Mouse (Mus musculus): Measurements from ENCODE around the gene Poldip3. TPM values are rescaled to one million over a fixed set of nuclear protein-coding genes. Genes with fewer than 3 reads are reported as not detected.
A peak's percentile ranks its signal among the peaks of the same experiment; 100 is the strongest.

Poldip3 gene
- polyA plus RNA-seq, 1 experiment from 2014 or later, result 161 TPM

DNA sequence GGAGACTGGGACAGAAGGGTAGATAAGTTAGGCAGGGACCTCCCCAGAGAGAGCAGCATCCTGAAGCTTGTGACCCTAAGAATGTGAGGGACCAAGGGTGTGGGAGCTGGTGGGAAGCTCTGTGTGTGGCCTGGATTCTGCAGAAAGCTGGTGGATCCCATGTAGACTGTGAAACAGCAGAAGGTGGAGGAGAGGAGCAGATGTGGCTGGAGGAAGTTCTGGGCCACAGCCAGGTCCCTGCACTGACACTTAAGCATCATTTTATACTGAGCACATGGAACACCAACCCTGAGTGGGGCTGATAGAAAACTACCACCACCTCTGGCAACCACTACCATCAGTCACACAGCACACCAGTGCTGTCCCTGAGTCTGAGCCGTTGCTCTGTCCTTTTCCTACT is 46.1 kb downstream of the Poldip3 start:
- Histone ChIP-seq H3K36me3 (replicated peaks; ENCODE audit: control insufficient read depth, insufficient read depth, low read depth, low read length) (no peaks in the 10 kb centered on the region), H3K4me1 (ENCODE audit: control insufficient read depth, insufficient read depth, low read length) (no peaks in the 10 kb centered on the region), H3K9me3 (replicated peaks; ENCODE audit: control insufficient read depth, low read length) (no peaks in the 10 kb centered on the region), H3K27ac (replicated peaks; ENCODE audit: low read depth, low read length) (no peak overlapping the region), H3K4me3 (ENCODE audit: low read depth, low read length) (no peak overlapping the region), H3K9ac (replicated peaks; ENCODE audit: low read length) (no peak overlapping the region), H3K27me3 (ENCODE audit: control insufficient read depth, insufficient read depth, low read length) (no peaks in the 10 kb centered on the region), H3K4me2 (ENCODE audit: low read depth, low read length) (no peak overlapping the region)
- DNase-seq (ENCODE audit: low spot score), result no peak
- WGBS, result 52% methylated on average over 1 of the region's 1 CpGs
- ATAC-seq (replicated peaks; ENCODE audit: insufficient number of reproducible peaks, low FRiP score, low TSS enrichment, low read depth), result no peak

DNA sequence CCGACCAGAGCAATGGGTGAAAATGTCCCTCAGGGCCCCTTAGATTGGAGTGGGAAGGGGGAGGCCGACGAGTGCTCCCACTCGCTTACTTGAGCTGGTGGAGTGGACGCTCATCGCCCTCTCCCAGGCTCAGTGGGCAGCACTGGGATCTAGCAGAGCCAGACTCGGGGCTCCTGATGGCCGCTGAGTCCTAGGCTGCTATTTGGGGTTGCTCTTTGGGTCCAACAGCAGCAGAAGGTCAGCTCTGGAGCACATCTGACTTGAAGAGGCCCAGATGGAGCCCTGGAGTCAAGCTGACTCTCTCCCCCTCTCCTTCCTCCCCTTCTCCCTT is 48.9 kb downstream of the Poldip3 start:
- Histone ChIP-seq H3K27me3 (ENCODE audit: control insufficient read depth, insufficient read depth, low read length) (no peaks in the 10 kb centered on the region), H3K9ac (replicated peaks; ENCODE audit: low read length) (peak overlapping the region; percentile 77), H3K4me1 (ENCODE audit: control insufficient read depth, insufficient read depth, low read length) (no peaks in the 10 kb centered on the region), H3K36me3 (replicated peaks; ENCODE audit: control insufficient read depth, insufficient read depth, low read depth, low read length) (no peaks in the 10 kb centered on the region), H3K4me3 (ENCODE audit: low read depth, low read length) (peak overlapping the region; percentile 45), H3K27ac (replicated peaks; ENCODE audit: low read depth, low read length) (no peak overlapping the region), H3K9me3 (replicated peaks; ENCODE audit: control insufficient read depth, low read length) (no peaks in the 10 kb centered on the region), H3K4me2 (ENCODE audit: low read depth, low read length) (peak overlapping the region; percentile 77)
- 4% methylated on average over 8 of the region's 8 CpGs for WGBS
- ATAC-seq (replicated peaks; ENCODE audit: insufficient number of reproducible peaks, low FRiP score, low TSS enrichment, low read depth), result no peak; the same call in 1 of the 2 replicates
- DNase-seq (ENCODE audit: low spot score), result no peak

DNA sequence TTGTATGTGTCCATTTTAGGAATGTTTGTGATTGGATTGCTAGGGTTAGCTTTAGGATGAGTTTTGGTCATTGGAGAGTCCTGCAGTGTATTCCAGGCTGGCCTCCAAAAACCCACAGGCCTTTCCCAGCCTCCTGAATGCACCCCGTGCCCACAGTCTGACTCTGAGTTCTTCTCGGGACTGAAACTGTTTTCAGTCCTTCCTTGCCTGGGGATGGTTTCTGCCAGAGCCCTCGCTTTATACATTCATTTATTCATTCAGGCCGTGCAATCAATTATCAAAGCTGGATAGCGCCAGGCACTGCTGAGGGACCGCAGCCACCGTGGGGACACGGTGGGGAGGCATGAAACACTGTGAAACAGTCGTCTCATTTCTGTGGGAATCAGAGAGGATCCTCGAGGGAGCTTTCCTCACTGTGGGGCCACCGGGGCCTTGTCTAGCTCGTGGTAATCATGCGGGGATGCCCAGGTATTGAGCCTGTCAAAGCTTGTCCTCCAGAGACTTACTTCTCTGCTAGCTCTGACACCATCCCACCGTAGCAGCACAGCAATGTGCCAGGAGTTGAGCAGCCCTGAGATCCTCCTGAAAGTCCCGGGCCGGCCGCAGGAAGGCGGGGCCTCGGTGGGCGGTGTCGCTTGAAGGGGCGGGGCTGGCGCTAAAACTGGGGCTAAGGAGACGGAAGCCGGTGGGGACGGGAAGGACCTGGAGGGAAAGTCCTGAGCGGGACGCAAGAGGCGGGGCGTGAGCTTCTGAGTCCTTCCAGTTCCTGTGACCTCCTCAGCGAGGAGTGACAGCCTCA is 49.5 kb downstream of the Poldip3 start:
- Histone ChIP-seq H3K9me3 (replicated peaks; ENCODE audit: control insufficient read depth, low read length) (no peaks in the 10 kb centered on the region), H3K36me3 (replicated peaks; ENCODE audit: control insufficient read depth, insufficient read depth, low read depth, low read length) (no peaks in the 10 kb centered on the region), H3K4me3 (ENCODE audit: low read depth, low read length) (peak overlapping the region; percentile 45), H3K9ac (replicated peaks; ENCODE audit: low read length) (peak overlapping the region; percentile 77), H3K4me1 (ENCODE audit: control insufficient read depth, insufficient read depth, low read length) (no peaks in the 10 kb centered on the region), H3K27ac (replicated peaks; ENCODE audit: low read depth, low read length) (no peak overlapping the region), H3K4me2 (ENCODE audit: low read depth, low read length) (peak overlapping the region; percentile 77), H3K27me3 (ENCODE audit: control insufficient read depth, insufficient read depth, low read length) (no peaks in the 10 kb centered on the region)
- DNase-seq (ENCODE audit: low spot score), result peak; percentile 93
- 2% methylated on average over 31 of the region's 31 CpGs for WGBS
- peak; percentile 89 for ATAC-seq (replicated peaks; ENCODE audit: insufficient number of reproducible peaks, low FRiP score, low TSS enrichment, low read depth)

DNA sequence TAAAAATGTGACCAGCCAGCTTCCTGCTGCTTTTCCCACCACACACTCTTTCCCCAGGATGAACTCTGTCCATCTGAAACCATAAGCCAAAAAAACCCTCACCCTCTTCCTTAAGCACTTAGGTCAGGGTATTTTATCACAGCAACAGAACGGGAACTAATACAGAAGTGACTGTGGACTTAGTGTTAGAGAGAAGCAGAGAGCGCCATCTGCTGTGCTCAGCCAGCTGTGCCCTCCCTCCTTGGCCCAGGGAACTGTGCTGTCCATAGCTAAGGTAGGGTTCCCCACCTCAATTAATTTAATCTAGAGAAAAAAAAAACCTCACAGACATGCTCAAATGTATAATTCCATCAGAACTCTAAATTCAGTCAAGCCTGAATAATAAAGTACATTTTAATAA is 53.2 kb downstream of the Poldip3 start:
- no peak for ATAC-seq (replicated peaks; ENCODE audit: insufficient number of reproducible peaks, low FRiP score, low TSS enrichment, low read depth)
- Histone ChIP-seq H3K36me3 (replicated peaks; ENCODE audit: control insufficient read depth, insufficient read depth, low read depth, low read length) (no peaks in the 10 kb centered on the region), H3K4me2 (ENCODE audit: low read depth, low read length) (no peak overlapping the region), H3K9ac (replicated peaks; ENCODE audit: low read length) (no peak overlapping the region), H3K27me3 (ENCODE audit: control insufficient read depth, insufficient read depth, low read length) (no peaks in the 10 kb centered on the region), H3K4me3 (ENCODE audit: low read depth, low read length) (no peak overlapping the region), H3K9me3 (replicated peaks; ENCODE audit: control insufficient read depth, low read length) (no peaks in the 10 kb centered on the region), H3K4me1 (ENCODE audit: control insufficient read depth, insufficient read depth, low read length) (no peaks in the 10 kb centered on the region), H3K27ac (replicated peaks; ENCODE audit: low read depth, low read length) (no peak overlapping the region)
- WGBS, result 47% methylated on average over 2 of the region's 2 CpGs
- DNase-seq (ENCODE audit: low spot score), result peak; percentile 37

DNA sequence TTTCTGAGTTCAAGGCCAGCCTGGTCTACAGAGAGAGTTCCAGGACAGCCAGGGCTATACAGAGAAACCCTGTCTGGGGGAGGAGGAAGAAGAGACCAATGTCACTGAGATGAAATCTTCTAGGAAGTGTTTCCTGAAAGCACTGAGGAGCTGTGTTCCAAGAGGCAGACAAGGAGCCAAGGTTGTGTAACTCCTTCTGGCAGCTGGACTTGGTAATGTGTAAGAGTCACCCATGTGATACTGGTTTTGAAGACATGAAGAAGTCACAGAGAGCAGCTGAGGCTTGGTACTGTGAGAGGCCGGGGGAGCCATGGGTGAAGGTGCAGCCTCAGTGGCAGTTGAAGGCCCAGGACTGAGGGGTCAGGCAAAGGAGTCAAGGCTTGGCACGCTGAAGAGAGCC is 55.5 kb downstream of the Poldip3 start:
- Histone ChIP-seq H3K27ac (replicated peaks; ENCODE audit: low read depth, low read length) (no peak overlapping the region), H3K4me1 (ENCODE audit: control insufficient read depth, insufficient read depth, low read length) (peaks cover 6% of the 10 kb centered on the region; the same call in 1 of the 2 replicates), H3K9ac (replicated peaks; ENCODE audit: low read length) (no peak overlapping the region), H3K36me3 (replicated peaks; ENCODE audit: control insufficient read depth, insufficient read depth, low read depth, low read length) (no peaks in the 10 kb centered on the region), H3K27me3 (ENCODE audit: control insufficient read depth, insufficient read depth, low read length) (peaks cover 5% of the 10 kb centered on the region), H3K4me3 (ENCODE audit: low read depth, low read length) (no peak overlapping the region), H3K4me2 (ENCODE audit: low read depth, low read length) (no peak overlapping the region), H3K9me3 (replicated peaks; ENCODE audit: control insufficient read depth, low read length) (no peaks in the 10 kb centered on the region)
- no peak for DNase-seq (ENCODE audit: low spot score)
- WGBS, result 84% methylated on average over 2 of the region's 2 CpGs
- ATAC-seq (replicated peaks; ENCODE audit: insufficient number of reproducible peaks, low FRiP score, low TSS enrichment, low read depth), result no peak

DNA sequence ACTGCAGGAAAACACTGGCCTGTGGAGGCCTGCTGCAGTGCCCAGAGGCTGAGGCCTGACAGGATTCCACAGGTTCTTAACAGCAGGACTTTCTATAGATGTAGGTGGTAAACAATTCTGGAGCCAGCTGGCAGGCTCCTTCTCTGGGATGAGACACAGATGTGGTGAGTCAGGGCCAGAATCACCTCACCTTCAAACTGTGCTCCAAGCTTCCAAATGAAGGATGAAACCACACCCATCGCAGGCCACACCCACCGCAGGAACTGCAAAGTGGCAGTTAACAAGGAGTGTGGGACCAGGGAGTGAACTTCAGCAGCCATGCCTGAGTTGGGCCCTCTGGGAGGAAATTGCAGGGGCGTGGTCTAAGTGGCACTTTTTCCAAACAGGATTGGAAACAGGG is 58.3 kb downstream of the Poldip3 start:
- H3K9me3 ChIP-seq (replicated peaks; ENCODE audit: control insufficient read depth, low read length), result no peaks in the 10 kb centered on the region
- no peak overlapping the region for H3K27ac ChIP-seq (replicated peaks; ENCODE audit: low read depth, low read length)
- peaks cover 6% of the 10 kb centered on the region; the same call in 1 of the 2 replicates for H3K4me1 ChIP-seq (ENCODE audit: control insufficient read depth, insufficient read depth, low read length)
- H3K27me3 ChIP-seq (ENCODE audit: control insufficient read depth, insufficient read depth, low read length), result peaks cover 7% of the 10 kb centered on the region
- WGBS, result 42% methylated on average over 3 of the region's 3 CpGs
- no peak for ATAC-seq (replicated peaks; ENCODE audit: insufficient number of reproducible peaks, low FRiP score, low TSS enrichment, low read depth)
- no peak for DNase-seq (ENCODE audit: low spot score)
- H3K4me2 ChIP-seq (ENCODE audit: low read depth, low read length), result no peak overlapping the region
- no peak overlapping the region for H3K9ac ChIP-seq (replicated peaks; ENCODE audit: low read length)
- H3K4me3 ChIP-seq (ENCODE audit: low read depth, low read length), result no peak overlapping the region
- no peaks in the 10 kb centered on the region for H3K36me3 ChIP-seq (replicated peaks; ENCODE audit: control insufficient read depth, insufficient read depth, low read depth, low read length)

DNA sequence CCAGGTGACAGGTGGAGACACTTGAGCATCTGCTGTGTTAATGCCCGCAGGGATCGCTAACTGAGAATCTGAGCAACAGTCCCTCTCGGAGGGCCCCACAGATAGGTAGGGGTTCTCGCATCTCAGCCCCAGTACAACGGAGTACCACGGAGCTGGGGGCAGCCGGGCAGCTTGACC is 59.9 kb downstream of the Poldip3 start, which contains the start of gene Serhl:
Gene Serhl (plus strand): TSS at position 78 of the 177 bp plus-strand sequence.
- WGBS, result 9% methylated on average over 7 of the region's 7 CpGs
- Histone ChIP-seq H3K4me3 (ENCODE audit: low read depth, low read length) (no peak within 1 kb of the TSS), H3K27ac (replicated peaks; ENCODE audit: low read depth, low read length) (no peak within 1 kb of the TSS), H3K36me3 (replicated peaks; ENCODE audit: control insufficient read depth, insufficient read depth, low read depth, low read length) (no peaks in the 10 kb centered on the region), H3K9me3 (replicated peaks; ENCODE audit: control insufficient read depth, low read length) (no peaks in the 10 kb centered on the region), H3K4me1 (ENCODE audit: control insufficient read depth, insufficient read depth, low read length) (peaks cover 6% of the 10 kb centered on the region; the same call in 1 of the 2 replicates), H3K9ac (replicated peaks; ENCODE audit: low read length) (no peak within 1 kb of the TSS), H3K4me2 (ENCODE audit: low read depth, low read length) (peak within 1 kb of the TSS; percentile 23), H3K27me3 (ENCODE audit: control insufficient read depth, insufficient read depth, low read length) (peaks cover 7% of the 10 kb centered on the region)
- ATAC-seq (replicated peaks; ENCODE audit: insufficient number of reproducible peaks, low FRiP score, low TSS enrichment, low read depth) (no peak), DNase-seq (ENCODE audit: low spot score) (no peak)

DNA sequence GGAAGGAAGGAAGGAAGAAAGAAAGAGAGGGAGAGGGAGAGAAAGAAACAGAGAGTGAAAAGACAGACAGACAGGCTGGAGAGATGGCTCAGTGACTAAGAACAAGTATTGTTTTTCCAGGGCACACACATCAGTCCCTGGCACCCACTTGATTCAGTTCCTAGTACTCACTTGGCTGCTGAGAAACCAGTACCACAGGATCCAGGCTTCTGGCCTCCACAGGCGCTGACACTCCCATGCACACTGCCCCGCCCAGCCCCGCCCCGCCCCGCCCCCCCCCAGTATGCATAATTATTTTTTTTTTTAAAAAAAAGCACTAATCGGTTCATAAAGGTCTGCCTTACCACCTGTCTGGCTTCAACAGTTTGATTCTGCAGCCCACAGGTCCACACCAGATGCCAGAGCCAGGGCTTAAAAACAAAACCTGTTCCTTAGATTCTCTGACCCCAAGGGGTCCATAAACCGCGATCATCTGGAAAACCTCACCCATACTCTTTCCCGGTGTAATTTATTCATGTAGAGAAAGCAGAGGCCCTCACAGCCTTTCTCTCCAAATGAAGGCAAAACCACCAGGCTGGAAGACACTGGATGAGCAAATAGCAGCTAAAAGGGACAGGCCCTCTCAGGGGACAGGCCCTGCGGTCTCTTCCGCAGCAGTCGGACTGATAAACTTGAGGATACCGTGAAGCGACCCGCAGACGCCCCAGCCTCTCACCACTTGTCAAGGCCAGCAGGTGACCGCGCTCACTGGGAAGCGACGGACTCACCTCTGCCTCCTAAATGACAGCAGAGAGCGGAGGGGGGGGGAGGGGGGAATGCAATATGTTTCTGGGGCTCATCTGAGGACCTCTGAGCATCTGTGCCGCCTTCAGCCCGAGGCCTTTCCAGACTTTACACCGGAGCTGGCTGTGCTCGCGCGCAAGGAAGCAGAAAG is 60.4 kb downstream of the Poldip3 start:
- 4% methylated on average over 27 of the region's 27 CpGs for WGBS
- Histone ChIP-seq H3K4me1 (ENCODE audit: control insufficient read depth, insufficient read depth, low read length) (peaks cover 6% of the 10 kb centered on the region; the same call in 1 of the 2 replicates), H3K9me3 (replicated peaks; ENCODE audit: control insufficient read depth, low read length) (no peaks in the 10 kb centered on the region), H3K27ac (replicated peaks; ENCODE audit: low read depth, low read length) (no peak overlapping the region), H3K4me3 (ENCODE audit: low read depth, low read length) (no peak overlapping the region), H3K27me3 (ENCODE audit: control insufficient read depth, insufficient read depth, low read length) (peaks cover 7% of the 10 kb centered on the region), H3K4me2 (ENCODE audit: low read depth, low read length) (peak overlapping the region; percentile 23), H3K36me3 (replicated peaks; ENCODE audit: control insufficient read depth, insufficient read depth, low read depth, low read length) (no peaks in the 10 kb centered on the region), H3K9ac (replicated peaks; ENCODE audit: low read length) (no peak overlapping the region)
- ATAC-seq (replicated peaks; ENCODE audit: insufficient number of reproducible peaks, low FRiP score, low TSS enrichment, low read depth), result no peak
- no peak for DNase-seq (ENCODE audit: low spot score)

All from embryonic facial prominence, embryonic 11.5 days (tissue).